Mouse (Mus musculus) ZHBTc4 (cell line): ENCODE measurements around the gene Trim62.

ENCODE experiments used
- DNase-seq: peaks from one replicate; pipeline ENCODE4 v3.0.0-alpha.2; 2011; ENCODE audit warnings: low read depth, low spot score

Gene Trim62

DNA sequence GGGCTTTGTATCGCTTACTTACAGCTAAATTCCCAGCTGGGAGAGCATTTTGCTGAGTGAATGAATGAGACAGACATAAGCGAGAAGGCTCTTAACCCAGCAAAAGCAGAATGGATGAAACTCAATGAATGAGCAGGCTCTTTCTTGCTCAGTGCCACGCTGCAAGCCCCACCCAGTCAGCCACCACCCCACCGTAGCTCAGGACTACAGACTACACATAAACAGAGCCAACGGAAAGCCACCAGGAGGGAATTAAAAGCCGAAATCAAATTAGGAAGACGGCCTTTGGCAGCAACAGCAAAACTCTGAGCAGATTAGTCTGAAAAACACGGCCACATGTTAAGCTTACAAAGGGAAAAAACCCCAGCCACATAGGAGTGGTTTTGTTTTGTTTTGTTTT lies 75.5 kb downstream of the Trim62 start:
- DNase-seq: no peak

GRCm38 (mm10) chr4:128959676-128960075 lies 76.3 kb downstream of the Trim62 start:
- DNase-seq: no peak
